Mouse (Mus musculus) kidney, postnatal 0 days (tissue): ENCODE data around the gene Rapgef1. TPM values are rescaled to one million over a fixed set of nuclear protein-coding genes. Genes with fewer than 3 reads are reported as not detected.

Source experiments
- ATAC-seq: fragments of 200-750 bp; cut with Nextera tagmentation; replicated peaks from 2 replicates; pipeline ENCODE4 v1.8.0; 2017; ENCODE audit warnings: low read depth, moderate number of reproducible peaks, moderate TSS enrichment, moderate library complexity; ENCODE audit not compliant: low FRiP score
- DNase-seq: peaks from one replicate; pipeline ENCODE4 v3.0.0-alpha.2; 2016; ENCODE audit warnings: low spot score
- H3K27ac ChIP-seq: fragments of 300-500 bp; sonication (generic); 2 replicates; pipeline ENCODE4 v1.5.1; 2014; ENCODE audit warnings: mild to moderate bottlenecking
- H3K27me3 ChIP-seq: fragments of 300-500 bp; sonication (generic); 2 replicates; pipeline ENCODE4 v1.6.1; 2014; ENCODE audit warnings: low read length, mixed read lengths; ENCODE audit not compliant: insufficient read depth
- H3K36me3 ChIP-seq: fragments of 300-500 bp; sonication (generic); 2 replicates; pipeline ENCODE4 v1.6.1; 2014; ENCODE audit warnings: low read length, mixed read lengths; ENCODE audit not compliant: insufficient read depth
- H3K4me1 ChIP-seq: fragments of 300-500 bp; sonication (generic); replicated peaks from 2 replicates; pipeline ENCODE4 v1.6.1; 2014; ENCODE audit warnings: antibody characterized with exemption, low read length, mixed read lengths; ENCODE audit not compliant: insufficient read depth
- H3K4me2 ChIP-seq: fragments of 300-500 bp; sonication (generic); 2 replicates; pipeline ENCODE4 v1.6.1; 2014; ENCODE audit warnings: mild to moderate bottlenecking, low read length, moderate library complexity, mixed read lengths
- H3K4me3 ChIP-seq: fragments of 300-500 bp; sonication (generic); replicated peaks from 2 replicates; pipeline ENCODE4 v1.5.1; 2014; ENCODE audit warnings: low read depth, low read length
- H3K9ac ChIP-seq: fragments of 300-500 bp; sonication (generic); 2 replicates; pipeline ENCODE4 v1.6.1; 2014; ENCODE audit warnings: low read depth, low read length
- H3K9me3 ChIP-seq: fragments of 300-500 bp; sonication (generic); replicated peaks from 2 replicates; pipeline ENCODE4 v1.6.1; 2016; ENCODE audit warnings: low read length, inconsistent platforms, mixed read lengths
- CTCF ChIP-seq: IDR thresholded peaks from 2 replicates; pipeline ENCODE4 v1.5.1; 2016; ENCODE audit warnings: antibody characterized with exemption, low read depth, mild to moderate bottlenecking, moderate library complexity
- WGBS: fragments of 180-500 bp; shearing (Covaris S2); extraction: QIAGEN DNeasy Blood & Tissue Kit; methylation state at CpG from one replicate; pipeline ENCODE4 v1.1.7; 2014; 5-methylcytosine and 5-hydroxymethylcytosine counted together
- polyA plus RNA-seq: library from polyadenylated mRNA; unstranded; fragments of >200 nt; fragmentation: Nextera tagmentation; extraction: Ambion mirVana; gene quantifications from 2 replicates; pipeline ENCODE4 v1.2.1, GENCODE M21; 2015

Rapgef1 gene
- polyA plus RNA-seq, 1 experiment from 2014 or later, result 12.0 TPM

GRCm38 (mm10) chr2:29606460-29606859 lies 13.1 kb upstream of the Rapgef1 start:
- H3K27ac ChIP-seq, result no peak overlapping the region
- 44% methylated on average over 6 of the region's 6 CpGs for WGBS
- no peak for TF ChIP-seq CTCF
- H3K9ac ChIP-seq, result no peak overlapping the region
- H3K4me1 ChIP-seq, result no peaks in the 10 kb centered on the region
- DNase-seq (no peak), ATAC-seq (no peak)
- H3K36me3 ChIP-seq, result no peaks in the 10 kb centered on the region
- no peak overlapping the region for H3K4me2 ChIP-seq
- no peaks in the 10 kb centered on the region for H3K27me3 ChIP-seq
- no peaks in the 10 kb centered on the region for H3K9me3 ChIP-seq
- no peak overlapping the region for H3K4me3 ChIP-seq

GRCm38 (mm10) chr2:29617341-29617740 lies 2.2 kb upstream of the Rapgef1 start:
- TF ChIP-seq CTCF, result no peak
- Histone ChIP-seq H3K9me3 (no peaks in the 10 kb centered on the region), H3K27me3 (no peaks in the 10 kb centered on the region), H3K4me3 (no peak overlapping the region), H3K4me1 (0 out of 2 replicates have a peak, but pooled peaks cover 4% of the 10 kb centered on the region), H3K4me2 (no peak overlapping the region), H3K27ac (no peak overlapping the region), H3K9ac (no peak overlapping the region), H3K36me3 (no peaks in the 10 kb centered on the region)
- WGBS, result 90% methylated on average over 1 of the region's 1 CpGs
- DNase-seq, result no peak
- ATAC-seq, result no peak

- DNase-seq (no peak), ATAC-seq (no peak)
- Histone ChIP-seq H3K36me3 (no peaks in the 10 kb centered on the region), H3K4me3 (no peak overlapping the region), H3K9me3 (no peaks in the 10 kb centered on the region), H3K27me3 (no peaks in the 10 kb centered on the region), H3K9ac (no peak overlapping the region), H3K4me2 (no peak overlapping the region), H3K27ac (no peak overlapping the region), H3K4me1 (0 out of 2 replicates have a peak, but pooled peaks cover 7% of the 10 kb centered on the region)
- 64% methylated on average over 8 of the region's 8 CpGs for WGBS
- no peak for TF ChIP-seq CTCF
Measured at GRCm38 (mm10) chr2:29618926-29619483, 515 bp upstream of the Rapgef1 start.

- DNase-seq (no peak), ATAC-seq (peak; percentile 39; the same call in 1 of the 2 replicates)
- Histone ChIP-seq H3K4me1 (0 out of 2 replicates have a peak, but pooled peaks cover 7% of the 10 kb centered on the region), H3K27me3 (no peaks in the 10 kb centered on the region), H3K27ac (peak overlapping the region; percentile 86), H3K9me3 (no peaks in the 10 kb centered on the region), H3K4me2 (peak overlapping the region; percentile 75), H3K9ac (peak overlapping the region; percentile 95), H3K4me3 (peak overlapping the region; percentile 76), H3K36me3 (no peaks in the 10 kb centered on the region)
- no peak for TF ChIP-seq CTCF
- WGBS, result 2% methylated on average over 15 of the region's 15 CpGs
Measured at GRCm38 (mm10) chr2:29620301-29620827, 844 bp downstream of the Rapgef1 start.

GRCm38 (mm10) chr2:29621163-29621562 lies 1.6 kb downstream of the Rapgef1 start:
- Histone ChIP-seq H3K9ac (no peak overlapping the region), H3K4me1 (0 out of 2 replicates have a peak, but pooled peaks cover 7% of the 10 kb centered on the region)
- WGBS, result 67% methylated on average over 10 of the region's 10 CpGs

GRCm38 (mm10) chr2:29621636-29622035 lies 2.1 kb downstream of the Rapgef1 start:
- Histone ChIP-seq H3K4me1 (0 out of 2 replicates have a peak, but pooled peaks cover 7% of the 10 kb centered on the region), H3K27ac (no peak overlapping the region), H3K9me3 (no peaks in the 10 kb centered on the region), H3K9ac (no peak overlapping the region), H3K4me2 (no peak overlapping the region), H3K36me3 (no peaks in the 10 kb centered on the region), H3K27me3 (no peaks in the 10 kb centered on the region), H3K4me3 (no peak overlapping the region)
- WGBS, result 89% methylated on average over 3 of the region's 3 CpGs
- TF ChIP-seq CTCF, result no peak
- no peak for ATAC-seq
- DNase-seq, result no peak

More at GRCm38 (mm10) chr2:29621163-29621562, 1.6 kb downstream of the Rapgef1 start:
- H3K4me3 ChIP-seq, result 0 out of 2 replicates have a peak overlapping the region, but pooled peaks have one; percentile 76
- H3K9me3 ChIP-seq, result no peaks in the 10 kb centered on the region
- ATAC-seq, result no peak
- TF ChIP-seq CTCF, result no peak
- no peak overlapping the region for H3K27ac ChIP-seq
- no peaks in the 10 kb centered on the region for H3K36me3 ChIP-seq
- H3K4me2 ChIP-seq, result peak overlapping the region; percentile 75
- H3K27me3 ChIP-seq, result no peaks in the 10 kb centered on the region
- no peak for DNase-seq
